Mouse (Mus musculus): Measurements from ENCODE around the gene Arhgef3. TPM values are rescaled to one million over a fixed set of nuclear protein-coding genes. Genes with fewer than 3 reads are reported as not detected.

The Arhgef3 gene
- total RNA-seq, 2 experiments from 2014 or later: 77.1 to 79.5 TPM

GRCm38 (mm10) chr14:27422301-27422700 is 307.6 kb downstream of the Arhgef3 start:
- TF ChIP-seq CTCF (conservative IDR thresholded peaks at IDR 0.05): no peak
- DNase-seq (ENCODE audit: low spot score in 2 of 2): no peak
- no peak overlapping the region for H3K27ac ChIP-seq
- no peak overlapping the region for H3K4me3 ChIP-seq

GRCm38 (mm10) chr14:27428573-27428972 is 313.9 kb downstream of the Arhgef3 start, which contains the start of gene Fam208a:
TSS of gene Fam208a (plus strand) at chr14:27428834.
- Histone ChIP-seq H3K27ac (peak within 1 kb of the TSS; percentile 100), H3K4me3 (peak within 1 kb of the TSS; percentile 64)
- DNase-seq (ENCODE audit: low spot score in 2 of 2): peak; percentile 92
- no peak for TF ChIP-seq CTCF (conservative IDR thresholded peaks at IDR 0.05)

DNA sequence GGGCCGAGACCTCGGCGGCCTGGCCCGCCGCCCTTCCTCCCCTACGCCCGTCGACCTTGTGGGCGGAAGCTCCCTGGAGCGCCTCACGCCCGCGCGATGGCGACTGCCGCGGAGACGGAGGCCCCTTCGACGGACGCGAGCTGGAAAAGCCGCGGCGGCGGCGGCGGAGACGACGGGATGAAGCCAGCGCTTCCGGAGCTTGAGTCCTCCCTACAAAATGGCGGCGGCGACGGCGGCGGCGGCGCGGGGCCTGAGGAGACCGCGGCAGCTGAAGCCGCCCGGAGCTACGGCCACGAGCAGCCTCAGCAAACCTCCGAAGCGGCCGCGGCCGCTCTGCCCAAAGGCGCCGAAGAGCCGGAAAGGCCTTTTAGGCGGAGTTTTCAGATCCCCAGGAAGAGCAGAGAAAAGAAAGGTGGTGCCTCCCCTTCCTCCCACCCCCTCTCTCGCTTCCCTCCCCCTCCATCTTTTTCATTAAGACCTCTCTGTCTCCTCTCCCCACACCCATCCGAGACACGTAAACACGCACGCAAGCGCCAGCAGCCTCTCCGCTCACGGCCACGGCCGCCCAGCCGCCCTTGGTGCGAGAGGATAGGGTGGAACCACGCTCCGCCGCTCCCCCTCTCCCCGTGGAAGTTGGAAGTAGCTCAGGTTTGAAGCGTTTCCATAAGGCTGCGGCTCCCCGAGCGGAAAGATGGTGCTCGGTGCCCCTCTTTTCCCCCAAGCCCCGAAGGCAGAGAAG is 314.4 kb downstream of the Arhgef3 start:
- peak overlapping the region; percentile 64 for H3K4me3 ChIP-seq
- H3K27ac ChIP-seq: peak overlapping the region; percentile 100
- no peak for TF ChIP-seq CTCF (conservative IDR thresholded peaks at IDR 0.05)
- DNase-seq (ENCODE audit: low spot score in 2 of 2): peak; percentile 83 to 91

DNA sequence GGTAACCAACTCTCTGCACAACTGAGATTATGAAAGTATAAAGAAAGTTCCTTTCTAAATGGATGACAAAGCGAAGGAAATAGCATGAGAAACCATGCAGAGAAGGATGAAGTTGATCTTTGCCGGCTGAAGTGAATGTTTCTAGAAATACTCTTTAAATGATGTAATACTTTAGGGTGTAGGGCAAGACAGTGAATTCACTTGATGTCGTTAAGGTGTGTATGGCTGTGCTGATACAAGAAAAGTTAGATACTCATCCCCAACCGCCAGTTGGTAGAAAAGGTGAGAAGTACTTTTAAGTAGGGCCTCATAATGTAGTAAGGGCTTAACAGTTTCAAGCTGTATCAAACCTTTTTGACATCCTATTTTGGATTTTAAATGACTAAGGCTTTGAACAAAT is 315.6 kb downstream of the Arhgef3 start:
- TF ChIP-seq CTCF (conservative IDR thresholded peaks at IDR 0.05): no peak
- no peak for DNase-seq (ENCODE audit: low spot score in 2 of 2)
- no peak overlapping the region; the same call in 1 of the 2 replicates for H3K4me3 ChIP-seq

DNA sequence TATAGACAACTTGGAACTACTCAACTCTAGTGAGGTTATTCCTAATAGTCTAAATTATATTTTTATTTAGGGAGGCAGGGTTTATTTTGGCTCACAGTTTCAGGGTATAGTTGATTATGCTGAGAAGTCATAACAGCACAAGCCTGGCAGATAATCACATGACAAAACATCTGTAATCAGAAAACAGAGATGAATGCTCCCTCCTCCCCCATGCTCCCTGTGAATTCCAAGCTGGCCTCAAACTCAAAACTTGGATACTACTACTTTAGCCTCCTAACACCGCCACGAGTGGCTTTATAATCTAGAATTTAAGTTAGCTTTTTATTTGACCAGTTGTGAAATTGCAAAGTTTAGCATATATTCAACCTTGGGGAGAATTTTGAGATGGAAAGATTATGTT is 317.4 kb downstream of the Arhgef3 start:
- no peak overlapping the region for H3K4me3 ChIP-seq
- no peak for DNase-seq (ENCODE audit: low spot score in 2 of 2)
- no peak overlapping the region for H3K27ac ChIP-seq
- no peak for TF ChIP-seq CTCF (conservative IDR thresholded peaks at IDR 0.05)

More for the DNA sequence above, 315.6 kb downstream of the Arhgef3 start:
- H3K27ac ChIP-seq: no peak overlapping the region

DNA sequence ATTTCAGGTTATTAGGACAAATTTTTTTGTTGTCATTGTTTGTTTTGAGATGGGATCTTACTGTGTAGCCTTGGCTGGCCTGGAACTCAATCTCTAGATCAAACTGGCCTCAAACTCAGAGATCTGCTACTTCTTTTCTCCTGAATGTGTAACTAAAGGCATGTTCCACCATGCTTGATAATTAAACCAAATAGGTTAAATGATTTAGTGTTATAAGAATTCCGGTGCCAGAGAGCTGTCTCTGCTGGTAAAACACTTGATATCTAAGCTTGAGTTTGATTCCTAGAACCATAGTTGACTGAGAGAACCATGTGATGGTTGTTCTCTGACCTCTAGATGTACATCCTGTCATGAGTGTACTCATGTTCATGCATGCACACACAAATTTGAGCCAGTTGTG is 321.4 kb downstream of the Arhgef3 start:
- no peak overlapping the region for H3K27ac ChIP-seq
- no peak for TF ChIP-seq CTCF (conservative IDR thresholded peaks at IDR 0.05)
- no peak for DNase-seq (ENCODE audit: low spot score in 2 of 2)
- no peak overlapping the region for H3K4me3 ChIP-seq

DNA sequence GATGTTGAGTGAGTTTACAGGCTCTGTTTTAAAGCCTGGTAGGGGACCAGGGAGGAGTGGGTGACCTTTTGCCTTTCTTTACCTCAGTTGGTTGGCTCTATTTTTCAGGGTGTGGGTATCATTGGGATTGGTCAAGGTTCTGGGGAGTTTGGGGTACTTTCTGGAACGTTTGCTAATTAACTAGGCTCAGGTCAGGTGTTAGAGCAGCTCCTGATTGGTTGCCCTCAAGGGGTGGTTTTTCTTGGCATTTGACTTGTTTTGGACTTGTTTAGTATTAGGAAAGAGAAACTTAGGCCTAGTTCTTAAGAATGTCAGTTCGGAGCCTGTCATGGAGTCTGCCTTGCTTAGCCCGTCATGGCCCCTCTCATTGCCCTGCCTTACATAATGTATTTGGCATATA is 322.1 kb downstream of the Arhgef3 start:
- H3K27ac ChIP-seq: no peak overlapping the region
- no peak for TF ChIP-seq CTCF (conservative IDR thresholded peaks at IDR 0.05)
- DNase-seq (ENCODE audit: low spot score in 2 of 2): no peak

GRCm38 (mm10) chr14:27440921-27441320 is 326.2 kb downstream of the Arhgef3 start:
- H3K27ac ChIP-seq: no peak overlapping the region
- TF ChIP-seq CTCF (conservative IDR thresholded peaks at IDR 0.05): peak; percentile 73
- no peak for DNase-seq (ENCODE audit: low spot score in 2 of 2)
- no peak overlapping the region for H3K4me3 ChIP-seq

More for the DNA sequence above, 322.1 kb downstream of the Arhgef3 start:
- H3K4me3 ChIP-seq: no peak overlapping the region

DNA sequence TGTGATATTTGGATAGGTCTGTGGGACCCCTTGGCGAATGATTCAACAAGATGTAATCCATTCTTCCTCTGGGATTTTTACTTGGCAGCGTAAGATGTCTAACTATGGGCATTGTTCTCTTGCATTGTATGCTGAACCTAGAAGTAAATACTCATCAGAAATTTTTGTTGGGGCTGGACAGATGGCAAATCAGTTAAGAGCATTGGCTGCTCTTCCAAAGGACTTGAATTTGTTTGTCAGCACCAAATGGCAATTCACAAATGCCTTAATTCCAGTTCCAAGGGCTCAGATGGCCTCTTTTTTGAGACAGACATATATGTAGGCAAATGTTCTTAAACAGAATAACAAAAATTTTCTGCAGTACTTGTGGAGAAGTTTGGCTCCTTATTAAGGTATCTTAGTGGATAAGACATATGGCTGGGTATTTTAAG is 330.2 kb downstream of the Arhgef3 start:
- TF ChIP-seq CTCF (conservative IDR thresholded peaks at IDR 0.05): no peak
- H3K27ac ChIP-seq: peak overlapping the region; percentile 66
- no peak overlapping the region for H3K4me3 ChIP-seq
- DNase-seq (ENCODE audit: low spot score in 2 of 2): peak; percentile 25 to 58

GRCm38 (mm10) chr14:27446963-27447362 is 332.3 kb downstream of the Arhgef3 start:
- no peak overlapping the region for H3K27ac ChIP-seq
- DNase-seq (ENCODE audit: low spot score in 2 of 2): no peak
- TF ChIP-seq CTCF (conservative IDR thresholded peaks at IDR 0.05): no peak

More at GRCm38 (mm10) chr14:27446963-27447362, 332.3 kb downstream of the Arhgef3 start:
- H3K4me3 ChIP-seq: no peak overlapping the region

Small RNA genes lying within 50 kb of the gene (microRNA-seq; reads per million reads assigned to microRNA genes)
- 0 reads per million in 2 experiments for gene Gm23633

Other genes with a start within 250 kb of the Arhgef3 start
- not detected for gene Asb14, start 220.3 kb upstream of the Arhgef3 start, total RNA-seq (2021)
- gene Appl1, start 143.7 kb upstream of the Arhgef3 start, total RNA-seq (2021): 10 to 100 TPM; 59.8 to 63.0 TPM
- gene Hesx1, start 120.5 kb upstream of the Arhgef3 start, total RNA-seq (2021): not detected
- gene Il17rd, start 76.0 kb upstream of the Arhgef3 start, total RNA-seq (2021): 1 to 10 TPM; 2.8 to 3.2 TPM

All from layer of hippocampus, adult 2 months (tissue).